Mouse (Mus musculus): ENCODE data around the gene Aldh1l1. TPM values are rescaled to one million over a fixed set of nuclear protein-coding genes. Genes with fewer than 3 reads are reported as not detected.

Aldh1l1 gene
- total and polyA plus RNA-seq, 3 experiments: 0.04 to 0.14 TPM; not detected in 1

GRCm38 (mm10) chr6:90643057-90643456 lies 156.8 kb downstream of the Aldh1l1 start:
- no peak overlapping the region for H3K27ac ChIP-seq (ENCODE audit: control insufficient read depth, low read depth, low read length)
- no peak overlapping the region for H3K9ac ChIP-seq (ENCODE audit: control insufficient read depth, low read depth, low read length, poor library complexity, severe bottlenecking)
- no peaks in the 10 kb centered on the region for H3K79me2 ChIP-seq (ENCODE audit: control insufficient read depth, insufficient read depth, low read length, poor library complexity)
- no peaks in the 10 kb centered on the region for H3K9me3 ChIP-seq (replicated peaks; ENCODE audit: insufficient read depth, low read length)
- H3K27me3 ChIP-seq (ENCODE audit: control insufficient read depth in 1 of 2, insufficient read depth in 2 of 2, low read length in 2 of 2): no peaks in the 10 kb centered on the region
- H3K36me3 ChIP-seq (ENCODE audit: control insufficient read depth in 1 of 2, insufficient read depth in 2 of 2, low read length in 2 of 2): peaks cover 0 to 12% of the 10 kb centered on the region in 2 experiments; a peak in 2 of 4 replicates
- H3K4me1 ChIP-seq (ENCODE audit: control insufficient read depth in 1 of 2, insufficient read depth in 2 of 2, low read length in 2 of 2): no peaks in the 10 kb centered on the region
- DNase-seq (ENCODE audit: low read depth, low spot score): no peak
- no peak for TF ChIP-seq CHD1 (IDR thresholded peaks at IDR 0.05; ENCODE audit: low read depth, low read length)
- TF ChIP-seq BHLHE40 (IDR thresholded peaks at IDR 0.05; ENCODE audit: borderline replicate concordance, low read depth, low read length): no peak
- TF ChIP-seq MAX (IDR thresholded peaks at IDR 0.05; ENCODE audit: low read length): no peak
- no peak overlapping the region for H3K4me3 ChIP-seq (ENCODE audit: control insufficient read depth in 1 of 2, insufficient read depth in 1 of 2, low read depth in 2 of 2, low read length in 2 of 2)

- no peak overlapping the region for H3K9ac ChIP-seq (ENCODE audit: control insufficient read depth, low read depth, low read length, poor library complexity, severe bottlenecking)
- H3K27me3 ChIP-seq (ENCODE audit: control insufficient read depth in 1 of 2, insufficient read depth in 2 of 2, low read length in 2 of 2): no peaks in the 10 kb centered on the region
- no peaks in the 10 kb centered on the region for H3K4me1 ChIP-seq (ENCODE audit: control insufficient read depth in 1 of 2, insufficient read depth in 2 of 2, low read length in 2 of 2)
- no peaks in the 10 kb centered on the region for H3K9me3 ChIP-seq (replicated peaks; ENCODE audit: insufficient read depth, low read length)
- H3K36me3 ChIP-seq (ENCODE audit: control insufficient read depth in 1 of 2, insufficient read depth in 2 of 2, low read length in 2 of 2): peaks cover 0 to 3% of the 10 kb centered on the region in 2 experiments; a peak in 2 of 4 replicates
- TF ChIP-seq HCFC1 (IDR thresholded peaks at IDR 0.05; ENCODE audit: low read depth, low read length): no peak
- TF ChIP-seq CTCF (IDR thresholded peaks at IDR 0.05 in 2 of 3, conservative IDR thresholded peaks at IDR 0.05 in 1 of 3; ENCODE audit: control insufficient read depth in 1 of 3, insufficient read depth in 1 of 3, low read depth in 2 of 3, low read length in 3 of 3, poor library complexity in 1 of 3, severe bottlenecking in 1 of 3): no peak
- TF ChIP-seq MAFK (IDR thresholded peaks at IDR 0.05; ENCODE audit: borderline replicate concordance, low read depth, low read length): no peak
- TF ChIP-seq ETS1 (IDR thresholded peaks at IDR 0.05; ENCODE audit: low read depth, low read length): no peak
- no peak for TF ChIP-seq RAD21 (IDR thresholded peaks at IDR 0.05; ENCODE audit: low read depth, low read length)
- no peak for TF ChIP-seq NRF1 (IDR thresholded peaks at IDR 0.05; ENCODE audit: insufficient read depth, low read depth, low read length, poor library complexity, severe bottlenecking)
- no peak for TF ChIP-seq MYC (IDR thresholded peaks at IDR 0.05; ENCODE audit: low read depth, low read length)
- TF ChIP-seq MYB (IDR thresholded peaks at IDR 0.05; ENCODE audit: low read depth, low read length): no peak
- no peak for TF ChIP-seq KAT2A (conservative IDR thresholded peaks at IDR 0.05; ENCODE audit: low read depth, low read length)
- TF ChIP-seq USF1 (IDR thresholded peaks at IDR 0.05; ENCODE audit: low read depth, low read length): no peak
- no peak for TF ChIP-seq TAL1 (IDR thresholded peaks at IDR 0.05; ENCODE audit: low read length)
- TF ChIP-seq ZMIZ1 (IDR thresholded peaks at IDR 0.05; ENCODE audit: low read depth, low read length): no peak
- no peak for TF ChIP-seq MEF2A (IDR thresholded peaks at IDR 0.05; ENCODE audit: extremely low read depth, insufficient replicate concordance, low read depth, low read length, poor library complexity, severe bottlenecking)
- no peak for TF ChIP-seq ZNF384 (IDR thresholded peaks at IDR 0.05; ENCODE audit: low read depth, low read length)
- H3K4me3 ChIP-seq (ENCODE audit: control insufficient read depth in 1 of 2, insufficient read depth in 1 of 2, low read depth in 2 of 2, low read length in 2 of 2): no peak overlapping the region
- H3K27ac ChIP-seq (ENCODE audit: control insufficient read depth, low read depth, low read length): no peak overlapping the region
- no peak for DNase-seq (ENCODE audit: low read depth, low spot score)
- no peaks in the 10 kb centered on the region for H3K79me2 ChIP-seq (ENCODE audit: control insufficient read depth, insufficient read depth, low read length, poor library complexity)
Observed at GRCm38 (mm10) chr6:90644965-90645364, 158.7 kb downstream of the Aldh1l1 start.
